Mouse (Mus musculus) limb, embryonic 11.5 days (tissue): ENCODE measurements around the gene Manbal. TPM values are rescaled to one million over a fixed set of nuclear protein-coding genes. Genes with fewer than 3 reads are reported as not detected.

Experiments used
- ATAC-seq: fragments of 200-750 bp; cut with Nextera tagmentation; 2 replicates; pipeline ENCODE4 v1.8.0; 2017; ENCODE audit warnings: low read depth; ENCODE audit not compliant: insufficient number of reproducible peaks, low FRiP score, low TSS enrichment
- DNase-seq: peaks from one replicate; pipeline ENCODE4 v3.0.0-alpha.2; 2015; ENCODE audit warnings: low spot score
- H3K27ac ChIP-seq: fragments of 300-500 bp; sonication (generic); replicated peaks from 2 replicates; pipeline ENCODE4 v1.5.1; 2014; ENCODE audit warnings: low read depth, mild to moderate bottlenecking, low read length
- H3K27me3 ChIP-seq: fragments of 300-500 bp; sonication (generic); 2 replicates; pipeline ENCODE4 v1.6.1; 2014; ENCODE audit warnings: mild to moderate bottlenecking, low read length, mixed read lengths; ENCODE audit not compliant: control insufficient read depth, insufficient read depth
- H3K36me3 ChIP-seq: fragments of 300-500 bp; sonication (generic); 2 replicates; pipeline ENCODE4 v1.6.1; 2014; ENCODE audit warnings: mild to moderate bottlenecking, low read length, moderate library complexity, mixed read lengths; ENCODE audit not compliant: control insufficient read depth, insufficient read depth
- H3K4me1 ChIP-seq: fragments of 300-500 bp; sonication (generic); 2 replicates; pipeline ENCODE4 v1.6.1; 2014; ENCODE audit warnings: low read length, mixed read lengths; ENCODE audit not compliant: control insufficient read depth, insufficient read depth
- H3K4me2 ChIP-seq: fragments of 300-500 bp; sonication (generic); 2 replicates; pipeline ENCODE4 v1.6.1; 2014; ENCODE audit warnings: low read depth, mild to moderate bottlenecking, moderate library complexity; ENCODE audit not compliant: severe bottlenecking
- H3K4me3 ChIP-seq: fragments of 300-500 bp; sonication (generic); 2 replicates; pipeline ENCODE4 v1.5.1; 2014; ENCODE audit warnings: low read depth, low read length
- H3K9ac ChIP-seq: fragments of 300-500 bp; sonication (generic); 2 replicates; pipeline ENCODE4 v1.6.1; 2014; ENCODE audit warnings: mild to moderate bottlenecking, low read length
- H3K9me3 ChIP-seq: fragments of 300-500 bp; sonication (generic); 2 replicates; pipeline ENCODE4 v1.6.1; 2016; ENCODE audit warnings: low read length; ENCODE audit not compliant: control insufficient read depth
- WGBS: fragments of 180-500 bp; shearing (Covaris S2); extraction: QIAGEN DNeasy Blood & Tissue Kit; methylation state at CpG from one replicate; pipeline ENCODE4 v1.1.7; 2014; 5-methylcytosine and 5-hydroxymethylcytosine counted together
- polyA plus RNA-seq: library from polyadenylated mRNA; unstranded; fragments of >200 nt; fragmentation: Nextera tagmentation; extraction: Ambion mirVana; gene quantifications from 2 replicates; pipeline ENCODE4 v1.2.1, GENCODE M21; 2014

The Manbal gene
- polyA plus RNA-seq, 1 experiment from 2014 or later, result 38.1 TPM

GRCm38 (mm10) chr2:157436496-157436895 is 69.1 kb downstream of the Manbal start:
- no peaks in the 10 kb centered on the region for H3K27me3 ChIP-seq
- no peak overlapping the region for H3K4me3 ChIP-seq
- no peaks in the 10 kb centered on the region; the same call in 1 of the 2 replicates for H3K9me3 ChIP-seq
- DNase-seq (no peak), ATAC-seq (no peak)
- peaks cover 24% of the 10 kb centered on the region for H3K4me1 ChIP-seq
- H3K4me2 ChIP-seq, result no peak overlapping the region
- H3K36me3 ChIP-seq, result peaks cover 17% of the 10 kb centered on the region
- H3K27ac ChIP-seq, result no peak overlapping the region
- WGBS, result 84% methylated on average over 11 of the region's 11 CpGs
- H3K9ac ChIP-seq, result no peak overlapping the region

- no peak overlapping the region for H3K9ac ChIP-seq
- peaks cover 22% of the 10 kb centered on the region for H3K4me1 ChIP-seq
- no peak overlapping the region for H3K4me3 ChIP-seq
- no peak for ATAC-seq
- no peaks in the 10 kb centered on the region; the same call in 1 of the 2 replicates for H3K9me3 ChIP-seq
- H3K4me2 ChIP-seq, result no peak overlapping the region
- peaks cover 18% of the 10 kb centered on the region for H3K36me3 ChIP-seq
- WGBS, result 88% methylated on average over 3 of the region's 3 CpGs
- H3K27me3 ChIP-seq, result no peaks in the 10 kb centered on the region
- no peak overlapping the region for H3K27ac ChIP-seq
- DNase-seq, result no peak
Observed at GRCm38 (mm10) chr2:157437123-157437522, 69.7 kb downstream of the Manbal start.

GRCm38 (mm10) chr2:157441363-157441762 is 74.0 kb downstream of the Manbal start:
- Histone ChIP-seq H3K4me2 (no peak overlapping the region), H3K27me3 (no peaks in the 10 kb centered on the region), H3K36me3 (peaks cover 18% of the 10 kb centered on the region), H3K9ac (no peak overlapping the region), H3K4me1 (no peaks in the 10 kb centered on the region), H3K27ac (no peak overlapping the region), H3K9me3 (no peaks in the 10 kb centered on the region; the same call in 1 of the 2 replicates), H3K4me3 (no peak overlapping the region)
- no peak for DNase-seq
- WGBS, result 98% methylated on average over 1 of the region's 1 CpGs
- ATAC-seq, result no peak

Other genes starting within 250 kb of the Manbal start
- gene Samhd1, start 232.3 kb upstream of the Manbal start, polyA plus RNA-seq, result 27.5 and 27.9 TPM in 2 replicates
- 30.0 and 30.8 TPM in 2 replicates for gene Rbl1, start 163.1 kb upstream of the Manbal start, polyA plus RNA-seq
- gene Rpn2, start 88.6 kb upstream of the Manbal start, polyA plus RNA-seq, result 269 TPM in 2 replicates
- gene Mroh8, start 88.0 kb upstream of the Manbal start, polyA plus RNA-seq, result 0.34 and 0.39 TPM in 2 replicates
- not detected in 2 replicates for gene Ghrh, start 20.1 kb upstream of the Manbal start, polyA plus RNA-seq
- gene Src, start 50.9 kb downstream of the Manbal start, polyA plus RNA-seq, result 13.2 and 18.5 TPM in 2 replicates
- 1,283 and 1,480 TPM in 2 replicates for gene Nnat, start 192.5 kb downstream of the Manbal start, polyA plus RNA-seq
- 73.8 and 76.0 TPM in 2 replicates for gene Blcap, start 203.7 kb downstream of the Manbal start, polyA plus RNA-seq